Mouse (Mus musculus): ENCODE measurements at regions not wholly inside any gene's neighbourhood (a gene's known extent, or its start where the extent isn't known, plus 50 kb on each side); places are given as distances from the start of the nearest gene placed in this dataset.

- TF ChIP-seq EP300 (IDR thresholded peaks at IDR 0.05) (no peak), CTCF (IDR thresholded peaks at IDR 0.05) (no peak)
Observed at GRCm38 (mm10) chr11:24464642-24465041, 386.8 kb downstream of the Bcl11a start.

Data from lung, postnatal 0 days (tissue).